Mouse (Mus musculus) lung, postnatal 0 days (tissue): ENCODE measurements at regions not wholly inside any gene's neighbourhood (a gene's known extent, or its start where the extent isn't known, plus 50 kb on each side); places are given as distances from the start of the nearest gene placed in this dataset.

Experiments
- CTCF ChIP-seq: IDR thresholded peaks from 2 replicates; pipeline ENCODE4 v1.5.1; 2016; ENCODE audit warnings: antibody characterized with exemption, mild to moderate bottlenecking
- EP300 ChIP-seq: IDR thresholded peaks from 2 replicates; pipeline ENCODE4 v1.6.1; 2016; ENCODE audit warnings: antibody characterized with exemption, mild to moderate bottlenecking, control low read depth

DNA sequence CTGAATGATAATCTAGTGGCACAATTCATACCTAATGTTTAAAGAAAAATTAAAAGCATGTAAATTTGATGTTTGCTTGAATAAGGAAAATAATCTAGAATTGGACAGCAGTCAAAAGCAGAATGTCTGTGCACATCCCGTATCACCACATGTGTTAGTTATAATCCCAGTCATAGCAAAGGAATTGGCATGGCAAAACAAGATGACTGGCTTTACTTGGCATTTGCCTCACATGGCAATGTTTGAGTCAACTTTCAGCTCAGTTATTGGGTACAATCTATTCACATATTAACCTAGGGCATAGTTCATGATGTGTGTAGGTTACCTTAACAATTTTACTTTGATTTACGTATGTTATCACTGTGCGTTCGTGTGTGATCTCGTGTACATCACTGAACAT is 628.8 kb upstream of the Sox9 start:
- TF ChIP-seq CTCF = no peak
- no peak for TF ChIP-seq EP300
